Mouse (Mus musculus) heart, postnatal 36 days (tissue): ENCODE measurements at regions not wholly inside any gene's neighbourhood (a gene's known extent, or its start where the extent isn't known, plus 50 kb on each side); places are given as distances from the start of the nearest gene placed in this dataset.

Experiments
- DNase-seq, 2 experiments: peaks; one replicate each; pipeline ENCODE4 v3.0.0; 2021 to 2022
- intact Hi-C: fragments of 180-260 bp; cut with DNase I; formaldehyde crosslinking; loops from one replicate; pipeline ENCODE4 v1.15.1; 2025

- intact Hi-C loops: no loop called here
- DNase-seq: no peak
Observed at GRCm38 (mm10) chrX:70820518-70820917, 229.5 kb upstream of the Mamld1 start.

GRCm38 (mm10) chrX:70817771-70818170 is 232.3 kb upstream of the Mamld1 start:
- peak; percentile 16 to 38 for DNase-seq
- intact Hi-C loops: loop anchor here (5.0 to 10.0 kb wide), 3 partner anchors 85 to 307 kb away; partner anchors contain the start of gene Mamld1

GRCm38 (mm10) chrX:70816662-70817061 is 233.4 kb upstream of the Mamld1 start:
- intact Hi-C loops: loop anchor here (5.0 to 10.0 kb wide), 3 partner anchors 86 to 308 kb away; partner anchors contain the start of gene Mamld1
- peak; percentile 5 to 9 for DNase-seq

GRCm38 (mm10) chrX:70791796-70792195 is 258.3 kb upstream of the Mamld1 start:
- intact Hi-C loops: no loop called here
- DNase-seq: no peak

- DNase-seq: no peak
- intact Hi-C loops: no loop called here
Observed at GRCm38 (mm10) chrX:70762862-70763261, 285.9 kb upstream of the Tmem185a start.

- intact Hi-C loops: loop anchor here (1.0 kb wide), 1 partner anchor 131 kb away; no protein-coding TSS in a partner anchor
- no peak for DNase-seq
Observed at GRCm38 (mm10) chrX:70713004-70713604, 236.1 kb upstream of the Tmem185a start.

- intact Hi-C loops: no loop called here
- DNase-seq: no peak
Observed at GRCm38 (mm10) chrX:70682194-70682593, 205.2 kb upstream of the Tmem185a start.

- intact Hi-C loops: no loop called here
- no peak for DNase-seq
Observed at GRCm38 (mm10) chrX:70667092-70667491, 190.1 kb upstream of the Tmem185a start.
